Mouse (Mus musculus) myocyte (in vitro differentiated cells): ENCODE data around the gene Bco1. TPM values are rescaled to one million over a fixed set of nuclear protein-coding genes. Genes with fewer than 3 reads are reported as not detected.

Experiments used
- H3K27me3 ChIP-seq: one replicate; pipeline ENCODE4 v1.6.1; 2011; ENCODE audit not compliant: control insufficient read depth, insufficient read depth, insufficient read length
- H3K36me3 ChIP-seq: one replicate; pipeline ENCODE4 v1.6.1; 2011; ENCODE audit not compliant: control insufficient read depth, insufficient read depth
- H3K4me2 ChIP-seq: one replicate; pipeline ENCODE4 v1.6.1; 2011; ENCODE audit warnings: low read depth, control low read depth
- H3K4me3 ChIP-seq: one replicate; pipeline ENCODE4 v1.5.1; 2011; ENCODE audit warnings: mild to moderate bottlenecking, control low read depth, moderate library complexity
- H3K79me2 ChIP-seq: one replicate; pipeline ENCODE4 v1.6.1; 2011; ENCODE audit not compliant: control insufficient read depth, insufficient read depth
- H3ac ChIP-seq: one replicate; pipeline ENCODE4 v1.6.1; 2011; ENCODE audit not compliant: control insufficient read depth, insufficient read length
- CEBPB ChIP-seq: IDR thresholded peaks from 2 replicates; pipeline ENCODE4 v1.6.1; 2011; ENCODE audit warnings: mild to moderate bottlenecking, moderate library complexity; ENCODE audit not compliant: poor library complexity, insufficient read depth, severe bottlenecking
- E2F4 ChIP-seq: IDR thresholded peaks from one replicate; pipeline ENCODE4 v1.6.1; 2011; ENCODE audit warnings: mild to moderate bottlenecking, control low read depth, moderate library complexity; ENCODE audit not compliant: insufficient read depth
- MAX ChIP-seq: IDR thresholded peaks from one replicate; pipeline ENCODE4 v1.6.1; 2011; ENCODE audit warnings: low read depth, mild to moderate bottlenecking, control low read depth
- MYOD1 ChIP-seq, 3 experiments: IDR thresholded peaks; one replicate each; pipeline ENCODE4 v1.6.1; 2011; ENCODE audit warnings: control low read depth in 2 of 3, low read depth in 2 of 3, mild to moderate bottlenecking in 2 of 3, moderate library complexity in 1 of 3; ENCODE audit not compliant: insufficient read length in 2 of 3, control insufficient read depth in 1 of 3
- MYOG ChIP-seq, 3 experiments: IDR thresholded peaks; one replicate each; pipeline ENCODE4 v1.6.1; 2011; ENCODE audit warnings: control low read depth in 2 of 3, low read depth in 2 of 3, mild to moderate bottlenecking in 2 of 3; ENCODE audit not compliant: insufficient read length in 2 of 3, control insufficient read depth in 1 of 3, insufficient read depth in 1 of 3
- POLR2A ChIP-seq: IDR thresholded peaks from one replicate; pipeline ENCODE4 v1.6.1; 2011; ENCODE audit warnings: low read depth, mild to moderate bottlenecking, control low read depth, moderate library complexity; ENCODE audit not compliant: insufficient read length
- POLR2AphosphoS2 ChIP-seq: IDR thresholded peaks from one replicate; pipeline ENCODE4 v1.6.1; 2011; ENCODE audit warnings: low read depth, control low read depth; ENCODE audit not compliant: insufficient read length
- REST ChIP-seq: IDR thresholded peaks from one replicate; pipeline ENCODE4 v1.6.1; 2011; ENCODE audit warnings: mild to moderate bottlenecking, control low read depth, moderate library complexity; ENCODE audit not compliant: insufficient read depth, insufficient read length
- SRF ChIP-seq: IDR thresholded peaks from one replicate; pipeline ENCODE4 v1.6.1; 2011; ENCODE audit warnings: low read depth; ENCODE audit not compliant: control insufficient read depth, insufficient read length
- TCF12 ChIP-seq: IDR thresholded peaks from one replicate; pipeline ENCODE4 v1.6.1; 2011; ENCODE audit warnings: mild to moderate bottlenecking, control low read depth; ENCODE audit not compliant: poor library complexity, insufficient read depth, severe bottlenecking
- TCF3 ChIP-seq: IDR thresholded peaks from one replicate; pipeline ENCODE4 v1.6.1; 2011; ENCODE audit warnings: low read depth, control low read depth; ENCODE audit not compliant: insufficient read length
- USF1 ChIP-seq: IDR thresholded peaks from one replicate; pipeline ENCODE4 v1.6.1; 2011; ENCODE audit warnings: low read depth, mild to moderate bottlenecking, control low read depth, moderate library complexity
- polyA plus RNA-seq: library from polyadenylated mRNA; unstranded; fragments of >200 nt; fragmentation: generic; extraction: Trizol; gene quantifications from one replicate; pipeline ENCODE4 v1.2.1, GENCODE M21; 2012; ENCODE audit warnings: missing spikeins

The Bco1 gene
- polyA plus RNA-seq: 0.02 TPM

- Histone ChIP-seq H3K4me3 (no peak within 1 kb of the TSS), H3K4me2 (no peak within 1 kb of the TSS), H3K79me2 (no peaks in the 10 kb centered on the region), H3K36me3 (no peaks in the 10 kb centered on the region), H3ac (no peak within 1 kb of the TSS), H3K27me3 (no peaks in the 10 kb centered on the region)
- TF ChIP-seq POLR2AphosphoS2 (no peak), MYOD1 (IDR thresholded peaks at IDR 0.05; ENCODE audit: control insufficient read depth in 1 of 3, insufficient read length in 2 of 3, low read depth in 2 of 3) (no peak), TCF12 (no peak), MAX (no peak), MYOG (IDR thresholded peaks at IDR 0.05; ENCODE audit: control insufficient read depth in 1 of 3, insufficient read depth in 1 of 3, insufficient read length in 2 of 3, low read depth in 2 of 3) (no peak), E2F4 (no peak), SRF (no peak), TCF3 (no peak), POLR2A (no peak), REST (no peak), CEBPB (no peak), USF1 (no peak)
Measured at GRCm38 (mm10) chr8:117095647-117096046, at the start of gene Bco1. TSS of gene Bco1 (plus strand) at chr8:117095854.

DNA sequence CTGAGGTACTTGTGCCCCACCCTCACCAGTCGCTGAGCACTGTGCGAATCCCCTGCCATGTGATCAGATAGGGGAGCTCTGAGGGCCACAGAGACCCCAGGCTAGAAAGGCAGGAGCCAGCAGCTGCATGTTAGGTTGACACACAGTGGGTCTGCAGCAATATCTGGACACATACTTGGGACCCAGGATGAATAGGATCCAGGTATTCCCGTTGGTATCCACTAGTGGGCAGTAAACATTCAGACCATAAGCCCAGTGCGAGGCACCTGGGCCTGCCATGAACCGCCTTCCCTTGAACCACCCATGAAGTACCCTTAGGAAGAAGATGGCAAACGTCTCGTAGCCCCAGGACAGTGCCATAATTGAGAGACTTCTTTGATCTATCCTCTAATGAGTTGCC is 46.2 kb upstream of the Bco1 start:
- H3K4me3 ChIP-seq: no peak overlapping the region
- H3K4me2 ChIP-seq: no peak overlapping the region
- no peaks in the 10 kb centered on the region for H3K36me3 ChIP-seq
- H3ac ChIP-seq: no peak overlapping the region
- no peak for TF ChIP-seq REST
- no peak for TF ChIP-seq MYOD1 (IDR thresholded peaks at IDR 0.05; ENCODE audit: control insufficient read depth in 1 of 3, insufficient read length in 2 of 3, low read depth in 2 of 3)
- TF ChIP-seq TCF12: no peak
- TF ChIP-seq SRF: no peak
- TF ChIP-seq POLR2AphosphoS2: no peak
- no peak for TF ChIP-seq E2F4
- no peak for TF ChIP-seq USF1
- no peak for TF ChIP-seq POLR2A
- TF ChIP-seq MYOG (IDR thresholded peaks at IDR 0.05; ENCODE audit: control insufficient read depth in 1 of 3, insufficient read depth in 1 of 3, insufficient read length in 2 of 3, low read depth in 2 of 3): no peak
- TF ChIP-seq CEBPB: no peak
- H3K27me3 ChIP-seq: no peaks in the 10 kb centered on the region
- no peaks in the 10 kb centered on the region for H3K79me2 ChIP-seq

DNA sequence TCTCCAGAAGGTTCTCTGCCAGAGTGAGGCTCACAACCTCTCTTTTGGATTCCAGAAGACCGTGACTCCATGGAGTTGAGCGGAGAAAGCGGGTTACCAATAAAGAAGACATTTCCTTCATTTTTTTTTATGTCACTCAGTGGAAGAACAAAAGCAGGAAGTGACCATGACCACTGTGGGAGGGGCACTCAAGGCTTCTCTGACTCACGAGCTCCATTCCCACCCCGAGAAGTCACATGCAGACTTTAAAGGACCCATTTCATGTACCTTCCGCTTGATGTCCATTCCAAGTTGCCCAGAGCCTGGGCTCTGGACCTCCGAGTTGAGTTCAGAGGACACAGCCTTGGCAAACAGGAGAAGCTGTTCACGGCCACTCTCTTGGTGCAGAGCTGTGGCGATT is 44.9 kb upstream of the Bco1 start:
- H3K79me2 ChIP-seq: no peaks in the 10 kb centered on the region
- H3K4me3 ChIP-seq: no peak overlapping the region
- TF ChIP-seq MAX (no peak), TCF3 (no peak), USF1 (no peak), E2F4 (no peak), MYOG (IDR thresholded peaks at IDR 0.05; ENCODE audit: control insufficient read depth in 1 of 3, insufficient read depth in 1 of 3, insufficient read length in 2 of 3, low read depth in 2 of 3) (no peak), SRF (no peak), REST (no peak), TCF12 (no peak), POLR2A (no peak), POLR2AphosphoS2 (no peak), MYOD1 (IDR thresholded peaks at IDR 0.05; ENCODE audit: control insufficient read depth in 1 of 3, insufficient read length in 2 of 3, low read depth in 2 of 3) (no peak), CEBPB (no peak)
- H3K36me3 ChIP-seq: no peaks in the 10 kb centered on the region
- H3ac ChIP-seq: no peak overlapping the region
- no peaks in the 10 kb centered on the region for H3K27me3 ChIP-seq
- H3K4me2 ChIP-seq: no peak overlapping the region

DNA sequence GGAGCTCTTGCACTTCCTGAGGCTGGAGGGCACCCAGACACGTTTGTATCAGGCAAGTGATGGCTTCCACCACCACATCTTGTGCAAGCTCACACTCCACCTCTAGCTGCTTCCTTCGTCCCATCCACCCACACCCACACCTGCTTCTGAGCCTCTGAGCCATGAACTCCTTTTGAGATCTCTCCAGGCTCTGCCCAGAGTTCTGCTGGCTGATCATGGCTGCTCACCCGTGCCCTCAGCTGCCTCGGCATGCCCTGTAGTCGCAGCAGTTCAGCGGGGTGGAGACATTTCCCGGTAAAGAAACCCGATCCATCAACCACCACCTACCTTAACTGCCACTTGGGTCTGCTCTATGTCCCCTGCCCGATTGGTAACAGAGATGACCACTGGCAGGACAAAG is 44.3 kb upstream of the Bco1 start:
- Histone ChIP-seq H3K4me3 (no peak overlapping the region), H3K4me2 (no peak overlapping the region), H3ac (no peak overlapping the region), H3K36me3 (no peaks in the 10 kb centered on the region), H3K27me3 (no peaks in the 10 kb centered on the region), H3K79me2 (no peaks in the 10 kb centered on the region)
- no peak for TF ChIP-seq MYOD1 (IDR thresholded peaks at IDR 0.05; ENCODE audit: control insufficient read depth in 1 of 3, insufficient read length in 2 of 3, low read depth in 2 of 3)
- no peak for TF ChIP-seq TCF12
- TF ChIP-seq E2F4: no peak
- no peak for TF ChIP-seq MYOG (IDR thresholded peaks at IDR 0.05; ENCODE audit: control insufficient read depth in 1 of 3, insufficient read depth in 1 of 3, insufficient read length in 2 of 3, low read depth in 2 of 3)
- TF ChIP-seq POLR2AphosphoS2: no peak
